Mouse (Mus musculus) midbrain, embryonic 14.5 days (tissue): ENCODE measurements around the gene Pepd. TPM values are rescaled to one million over a fixed set of nuclear protein-coding genes. Genes with fewer than 3 reads are reported as not detected.
A peak's percentile ranks its signal among the peaks of the same experiment; 100 is the strongest.

Experiments used
- ATAC-seq: fragments of 200-750 bp; cut with Nextera tagmentation; 2 replicates; pipeline ENCODE4 v1.8.0; 2017; ENCODE audit warnings: moderate number of reproducible peaks, moderate library complexity; ENCODE audit not compliant: low FRiP score, low TSS enrichment
- DNase-seq: peaks from one replicate; pipeline ENCODE4 v3.0.0-alpha.2; 2015
- H3K27ac ChIP-seq: fragments of 300-500 bp; sonication (generic); replicated peaks from 2 replicates; pipeline ENCODE4 v1.5.1; 2014; ENCODE audit warnings: mild to moderate bottlenecking, low read depth, low read length, moderate library complexity
- H3K27me3 ChIP-seq: fragments of 300-500 bp; sonication (generic); 2 replicates; pipeline ENCODE4 v1.6.1; 2014; ENCODE audit warnings: low read length, control low read depth, mixed read lengths; ENCODE audit not compliant: control insufficient read depth, insufficient read depth
- H3K36me3 ChIP-seq: fragments of 300-500 bp; sonication (generic); 2 replicates; pipeline ENCODE4 v1.6.1; 2014; ENCODE audit warnings: low read length, control low read depth; ENCODE audit not compliant: control insufficient read depth, insufficient read depth
- H3K4me1 ChIP-seq: fragments of 300-500 bp; sonication (generic); 2 replicates; pipeline ENCODE4 v1.6.1; 2014; ENCODE audit warnings: mild to moderate bottlenecking, antibody characterized with exemption, low read length, control low read depth; ENCODE audit not compliant: control insufficient read depth, insufficient read depth
- H3K4me2 ChIP-seq: fragments of 300-500 bp; sonication (generic); 2 replicates; pipeline ENCODE4 v1.6.1; 2014; ENCODE audit warnings: mild to moderate bottlenecking, low read length, moderate library complexity
- H3K4me3 ChIP-seq: fragments of 300-500 bp; sonication (generic); replicated peaks from 2 replicates; pipeline ENCODE4 v1.5.1; 2014; ENCODE audit warnings: low read depth, low read length
- H3K9ac ChIP-seq: fragments of 300-500 bp; sonication (generic); replicated peaks from 2 replicates; pipeline ENCODE4 v1.6.1; 2014; ENCODE audit warnings: mild to moderate bottlenecking, low read length, moderate library complexity
- H3K9me3 ChIP-seq: fragments of 300-500 bp; sonication (generic); 2 replicates; pipeline ENCODE4 v1.6.1; 2016; ENCODE audit warnings: low read length, control low read depth, mixed read lengths; ENCODE audit not compliant: control insufficient read depth
- WGBS: fragments of 180-500 bp; shearing (Covaris S2); extraction: QIAGEN DNeasy Blood & Tissue Kit; methylation state at CpG from one replicate; pipeline ENCODE4 v1.1.7; 2014; 5-methylcytosine and 5-hydroxymethylcytosine counted together
- polyA plus RNA-seq: library from polyadenylated mRNA; unstranded; fragments of >200 nt; fragmentation: Nextera tagmentation; extraction: Ambion mirVana; gene quantifications from 2 replicates; pipeline ENCODE4 v1.2.1, GENCODE M21; 2014

Pepd gene
- polyA plus RNA-seq, 1 experiment from 2014 or later: 62.4 TPM

- Histone ChIP-seq H3K4me1 (peaks cover 10% of the 10 kb centered on the region; the same call in 1 of the 2 replicates), H3K4me2 (no peak overlapping the region), H3K27me3 (no peaks in the 10 kb centered on the region), H3K9me3 (no peaks in the 10 kb centered on the region), H3K36me3 (no peaks in the 10 kb centered on the region), H3K27ac (no peak overlapping the region), H3K9ac (no peak overlapping the region), H3K4me3 (no peak overlapping the region)
- DNase-seq (peak; percentile 71), ATAC-seq (no peak)
- WGBS: 0% methylated on average over 1 of the region's 1 CpGs
Measured at GRCm38 (mm10) chr7:34897058-34897457, 15.1 kb upstream of the Pepd start.

DNA sequence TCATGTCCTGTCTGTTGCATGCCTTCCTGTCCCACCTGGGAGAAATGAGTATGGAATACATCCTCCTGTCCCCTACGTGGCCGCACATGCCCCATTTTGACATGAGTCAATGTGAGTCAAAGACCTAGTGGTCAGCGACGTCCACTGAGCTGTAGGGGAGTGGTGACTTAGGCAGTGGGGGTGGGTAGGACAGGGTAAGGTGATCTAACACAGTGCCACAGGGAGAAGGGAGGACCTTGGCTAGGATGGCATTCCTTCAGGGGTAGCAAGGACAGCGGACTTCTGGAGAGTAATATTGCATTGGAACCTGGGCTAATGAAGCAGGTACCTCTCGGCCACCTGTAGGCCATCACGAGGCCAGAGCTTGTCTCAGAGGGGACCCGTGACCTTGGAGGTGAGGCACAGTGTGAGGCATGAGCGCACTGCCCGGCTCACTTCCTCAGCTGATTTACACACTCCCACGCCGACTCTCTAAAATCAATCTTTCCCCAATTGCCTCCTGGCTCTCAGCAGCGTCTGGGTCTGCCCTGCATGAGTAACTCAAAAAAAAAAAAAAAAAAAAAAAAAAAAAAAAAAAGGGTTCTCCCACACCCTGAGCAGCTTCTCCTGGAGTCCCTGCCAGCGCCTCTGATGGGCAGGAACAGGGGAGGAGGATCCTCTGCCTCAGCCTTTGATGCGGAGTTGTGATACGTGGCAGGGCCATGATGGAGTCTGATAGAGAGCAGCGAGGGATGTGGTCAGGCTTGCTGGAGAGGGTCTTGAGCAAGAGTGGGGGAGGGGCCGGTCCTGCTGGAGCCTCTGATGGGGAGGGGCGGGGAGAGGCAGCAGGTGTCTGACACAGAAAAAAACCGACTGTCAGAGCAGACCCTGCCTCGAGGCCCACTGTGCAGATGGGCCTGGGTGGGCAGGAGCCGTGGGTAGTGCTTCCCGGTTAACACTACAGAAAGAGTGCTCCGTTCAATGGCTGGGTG is 1.8 kb upstream of the Pepd start:
- DNase-seq (peak; percentile 59), ATAC-seq (peak; percentile 25; the same call in 1 of the 2 replicates)
- Histone ChIP-seq H3K27me3 (no peaks in the 10 kb centered on the region), H3K9me3 (no peaks in the 10 kb centered on the region), H3K4me3 (no peak overlapping the region), H3K27ac (no peak overlapping the region), H3K36me3 (no peaks in the 10 kb centered on the region), H3K9ac (no peak overlapping the region), H3K4me2 (no peak overlapping the region; the same call in 1 of the 2 replicates), H3K4me1 (peaks cover 16% of the 10 kb centered on the region)
- WGBS: 32% methylated on average over 24 of the region's 24 CpGs

DNA sequence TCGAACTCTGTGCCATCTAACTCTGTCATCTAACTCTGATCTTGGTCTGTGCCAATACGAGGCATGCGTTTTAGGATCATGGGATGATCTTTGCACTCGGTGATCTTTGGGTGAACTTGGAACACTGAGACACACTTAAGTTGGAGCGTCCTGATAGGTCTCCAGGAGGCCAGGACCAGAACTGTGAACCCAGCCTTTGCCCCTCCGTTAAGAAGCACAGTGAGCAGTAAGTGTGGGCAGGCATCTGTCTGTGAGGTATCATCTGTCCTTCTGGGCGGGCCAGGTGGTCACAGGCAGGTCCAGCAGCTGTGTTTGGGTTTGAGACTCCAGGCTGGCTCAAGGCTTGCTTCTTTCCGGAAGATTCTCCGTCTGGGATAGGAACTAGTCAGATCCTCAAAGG is 1.8 kb downstream of the Pepd start:
- Histone ChIP-seq H3K9ac (no peak overlapping the region), H3K9me3 (no peaks in the 10 kb centered on the region), H3K27ac (no peak overlapping the region), H3K4me1 (peaks cover 16% of the 10 kb centered on the region), H3K36me3 (no peaks in the 10 kb centered on the region), H3K4me2 (no peak overlapping the region), H3K4me3 (no peak overlapping the region), H3K27me3 (no peaks in the 10 kb centered on the region)
- DNase-seq (no peak), ATAC-seq (no peak)
- WGBS: 91% methylated on average over 9 of the region's 9 CpGs

GRCm38 (mm10) chr7:34915555-34915954 is 3.4 kb downstream of the Pepd start:
- H3K4me2 ChIP-seq: no peak overlapping the region
- ATAC-seq: no peak
- H3K36me3 ChIP-seq: no peaks in the 10 kb centered on the region
- no peak for DNase-seq
- peaks cover 9% of the 10 kb centered on the region for H3K4me1 ChIP-seq
- H3K27me3 ChIP-seq: no peaks in the 10 kb centered on the region
- no peak overlapping the region for H3K9ac ChIP-seq
- WGBS: 85% methylated on average over 5 of the region's 5 CpGs
- H3K27ac ChIP-seq: no peak overlapping the region
- no peaks in the 10 kb centered on the region for H3K9me3 ChIP-seq
- H3K4me3 ChIP-seq: no peak overlapping the region

GRCm38 (mm10) chr7:34917558-34917957 is 5.4 kb downstream of the Pepd start:
- H3K4me3 ChIP-seq: no peak overlapping the region

DNA sequence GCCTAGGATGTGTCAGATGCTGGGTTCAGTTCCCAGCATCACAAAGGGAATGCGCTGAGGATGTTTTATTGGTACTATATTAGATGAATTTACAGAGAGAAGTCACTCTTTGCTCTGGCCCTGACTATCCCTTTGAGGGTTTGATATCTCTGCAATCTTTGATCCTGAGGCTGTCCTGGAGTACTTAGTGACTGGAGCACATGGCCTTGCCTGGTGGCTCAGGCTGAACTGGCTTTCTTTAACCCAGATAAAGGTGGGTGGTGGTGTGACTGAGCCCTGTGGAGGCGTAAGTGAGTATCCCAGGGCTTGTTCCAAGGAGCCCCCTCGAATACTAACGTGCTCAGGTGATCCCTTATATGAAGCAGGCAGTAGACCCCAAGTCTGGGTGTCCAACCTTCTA is 5.8 kb downstream of the Pepd start:
- Histone ChIP-seq H3K4me3 (no peak overlapping the region), H3K27ac (no peak overlapping the region), H3K9ac (no peak overlapping the region), H3K9me3 (no peaks in the 10 kb centered on the region), H3K27me3 (no peaks in the 10 kb centered on the region), H3K4me1 (peaks cover 1% of the 10 kb centered on the region), H3K36me3 (no peaks in the 10 kb centered on the region), H3K4me2 (no peak overlapping the region)
- 99% methylated on average over 4 of the region's 4 CpGs for WGBS
- ATAC-seq (no peak), DNase-seq (no peak)

More at GRCm38 (mm10) chr7:34917558-34917957, 5.4 kb downstream of the Pepd start:
- Histone ChIP-seq H3K27me3 (no peaks in the 10 kb centered on the region), H3K4me2 (no peak overlapping the region), H3K36me3 (no peaks in the 10 kb centered on the region), H3K27ac (no peak overlapping the region), H3K9ac (no peak overlapping the region), H3K4me1 (peaks cover 6% of the 10 kb centered on the region), H3K9me3 (no peaks in the 10 kb centered on the region)
- WGBS: 88% methylated on average over 6 of the region's 6 CpGs
- ATAC-seq: no peak
- no peak for DNase-seq

GRCm38 (mm10) chr7:34918416-34918815 is 6.2 kb downstream of the Pepd start:
- Histone ChIP-seq H3K4me1 (no peaks in the 10 kb centered on the region), H3K27ac (no peak overlapping the region), H3K4me3 (no peak overlapping the region), H3K27me3 (no peaks in the 10 kb centered on the region), H3K36me3 (no peaks in the 10 kb centered on the region), H3K4me2 (no peak overlapping the region), H3K9ac (no peak overlapping the region), H3K9me3 (no peaks in the 10 kb centered on the region)
- ATAC-seq: no peak
- WGBS: 85% methylated on average over 8 of the region's 8 CpGs
- no peak for DNase-seq

GRCm38 (mm10) chr7:34919054-34919453 is 6.9 kb downstream of the Pepd start:
- H3K4me1 ChIP-seq: no peaks in the 10 kb centered on the region
- WGBS: 89% methylated on average over 5 of the region's 5 CpGs
- no peak overlapping the region for H3K27ac ChIP-seq
- no peaks in the 10 kb centered on the region for H3K9me3 ChIP-seq
- H3K9ac ChIP-seq: no peak overlapping the region
- no peak for DNase-seq
- H3K4me2 ChIP-seq: no peak overlapping the region
- H3K27me3 ChIP-seq: no peaks in the 10 kb centered on the region
- H3K4me3 ChIP-seq: no peak overlapping the region
- H3K36me3 ChIP-seq: no peaks in the 10 kb centered on the region
- no peak for ATAC-seq

DNA sequence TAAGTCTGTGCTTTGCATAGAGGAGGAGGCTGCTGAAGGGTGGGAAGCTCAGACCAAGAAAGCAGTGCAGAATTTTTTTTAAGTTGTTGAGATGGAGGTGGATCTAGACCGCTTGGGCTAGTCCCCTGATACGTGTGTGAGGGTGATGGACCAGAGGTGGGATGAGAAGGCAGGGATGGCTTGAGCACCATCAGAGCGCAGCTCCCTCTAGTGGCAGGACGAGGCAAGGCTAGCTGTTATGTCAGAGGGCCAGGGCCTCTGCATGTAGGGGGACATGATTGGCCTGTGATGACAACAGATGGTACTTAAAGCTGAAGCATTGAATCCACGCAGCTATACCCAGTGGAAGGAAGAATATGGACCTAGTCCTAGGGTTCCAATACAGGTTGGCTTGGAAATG is 7.6 kb downstream of the Pepd start:
- Histone ChIP-seq H3K4me3 (no peak overlapping the region), H3K4me2 (no peak overlapping the region), H3K27me3 (no peaks in the 10 kb centered on the region), H3K9me3 (no peaks in the 10 kb centered on the region), H3K36me3 (no peaks in the 10 kb centered on the region), H3K27ac (no peak overlapping the region), H3K4me1 (no peaks in the 10 kb centered on the region), H3K9ac (no peak overlapping the region)
- 54% methylated on average over 5 of the region's 5 CpGs for WGBS
- no peak for ATAC-seq
- DNase-seq: no peak
